Mouse (Mus musculus) liver, postnatal 0 days (tissue): ENCODE measurements at regions not wholly inside any gene's neighbourhood (a gene's known extent, or its start where the extent isn't known, plus 50 kb on each side); places are given as distances from the start of the nearest gene placed in this dataset.

Experiments used
- CTCF ChIP-seq: sonication (generic); IDR thresholded peaks from 2 replicates; pipeline ENCODE4 v1.5.1; 2016; ENCODE audit warnings: antibody characterized with exemption, low read depth
- EP300 ChIP-seq: IDR thresholded peaks from 2 replicates; pipeline ENCODE4 v1.6.1; 2016; ENCODE audit warnings: antibody characterized with exemption, low read depth, mild to moderate bottlenecking

- TF ChIP-seq CTCF (no peak), EP300 (no peak)
These were observed 143.1 kb upstream of the Gm26897 start for GRCm38 (mm10) chr5:111590619-111591081.
